Mouse (Mus musculus) brain, embryonic 18.5 days (tissue): ENCODE measurements around the gene Pde4d.
A peak's percentile ranks its signal among the peaks of the same experiment; 100 is the strongest.

Source experiments
- DNase-seq: peaks from one replicate; pipeline ENCODE4 v3.0.0-alpha.2; 2012; ENCODE audit warnings: low read depth, low spot score

Gene Pde4d

GRCm38 (mm10) chr13:108981144-108981543, 531.4 kb downstream of the Pde4d start:
- no peak for DNase-seq

GRCm38 (mm10) chr13:108998739-108999138, 549.0 kb downstream of the Pde4d start:
- no peak for DNase-seq

DNA sequence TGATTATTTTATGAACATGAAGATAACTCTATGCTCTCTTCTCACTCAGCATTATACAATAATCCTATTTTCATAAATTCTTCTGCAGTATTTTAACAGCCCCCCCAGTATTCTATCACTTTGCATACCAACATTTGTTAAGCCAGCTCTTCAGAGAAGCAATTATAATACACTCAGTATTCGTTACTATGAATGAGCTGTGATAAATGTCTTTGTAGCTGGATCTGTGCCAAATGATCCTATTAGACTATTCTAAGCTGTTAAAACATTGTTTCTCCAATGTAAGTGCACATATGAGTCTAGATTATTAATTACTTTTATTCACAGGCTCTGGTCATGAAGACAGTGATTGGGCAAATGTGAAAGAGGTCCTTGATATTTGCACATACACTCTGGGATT, 575.0 kb downstream of the Pde4d start:
- DNase-seq = no peak

DNA sequence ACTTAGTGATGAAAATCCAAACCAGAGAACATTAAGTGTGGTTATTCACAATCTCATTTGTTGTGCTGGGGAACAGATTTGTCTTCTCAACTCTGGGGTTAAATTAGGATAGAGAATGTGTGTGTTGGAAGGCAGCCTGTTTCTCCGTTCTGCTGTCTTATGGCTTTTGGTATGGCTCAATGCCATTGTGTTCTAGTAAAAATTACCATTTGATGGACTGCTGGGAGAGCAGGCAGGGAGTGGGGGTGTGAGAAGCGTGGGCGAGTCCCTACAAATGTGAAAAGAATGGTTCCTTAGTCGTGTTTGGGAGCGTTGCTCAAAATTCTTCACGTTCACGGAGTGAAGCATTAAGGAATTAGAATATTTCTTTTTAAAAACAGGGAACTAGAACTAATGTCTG, 597.4 kb downstream of the Pde4d start:
- DNase-seq = no peak

DNA sequence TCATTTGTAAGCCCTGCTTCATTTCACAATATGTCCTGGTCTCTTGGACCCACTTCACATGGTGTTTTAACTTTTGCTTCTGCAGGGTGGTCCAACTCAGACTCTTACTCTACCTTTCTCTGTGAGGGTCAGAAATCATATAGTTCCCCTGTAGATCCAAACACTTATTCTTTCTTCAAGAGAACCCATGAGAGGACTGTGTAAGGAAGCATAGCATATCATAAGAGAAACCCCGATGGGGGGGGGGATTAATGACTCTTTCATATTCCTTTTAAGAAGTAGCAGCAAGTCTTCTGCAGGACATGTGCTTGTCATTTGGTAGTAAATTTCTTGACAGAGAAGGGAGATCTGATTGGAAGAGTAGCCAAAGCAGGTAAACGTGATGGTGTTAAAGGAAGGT, 603.1 kb downstream of the Pde4d start:
- DNase-seq = no peak

- DNase-seq = peak; percentile 81
Measured at GRCm38 (mm10) chr13:109053242-109054018, 603.7 kb downstream of the Pde4d start.

GRCm38 (mm10) chr13:109058045-109058444, 608.3 kb downstream of the Pde4d start:
- DNase-seq = no peak

GRCm38 (mm10) chr13:109066581-109067159, 616.9 kb downstream of the Pde4d start:
- no peak for DNase-seq

DNA sequence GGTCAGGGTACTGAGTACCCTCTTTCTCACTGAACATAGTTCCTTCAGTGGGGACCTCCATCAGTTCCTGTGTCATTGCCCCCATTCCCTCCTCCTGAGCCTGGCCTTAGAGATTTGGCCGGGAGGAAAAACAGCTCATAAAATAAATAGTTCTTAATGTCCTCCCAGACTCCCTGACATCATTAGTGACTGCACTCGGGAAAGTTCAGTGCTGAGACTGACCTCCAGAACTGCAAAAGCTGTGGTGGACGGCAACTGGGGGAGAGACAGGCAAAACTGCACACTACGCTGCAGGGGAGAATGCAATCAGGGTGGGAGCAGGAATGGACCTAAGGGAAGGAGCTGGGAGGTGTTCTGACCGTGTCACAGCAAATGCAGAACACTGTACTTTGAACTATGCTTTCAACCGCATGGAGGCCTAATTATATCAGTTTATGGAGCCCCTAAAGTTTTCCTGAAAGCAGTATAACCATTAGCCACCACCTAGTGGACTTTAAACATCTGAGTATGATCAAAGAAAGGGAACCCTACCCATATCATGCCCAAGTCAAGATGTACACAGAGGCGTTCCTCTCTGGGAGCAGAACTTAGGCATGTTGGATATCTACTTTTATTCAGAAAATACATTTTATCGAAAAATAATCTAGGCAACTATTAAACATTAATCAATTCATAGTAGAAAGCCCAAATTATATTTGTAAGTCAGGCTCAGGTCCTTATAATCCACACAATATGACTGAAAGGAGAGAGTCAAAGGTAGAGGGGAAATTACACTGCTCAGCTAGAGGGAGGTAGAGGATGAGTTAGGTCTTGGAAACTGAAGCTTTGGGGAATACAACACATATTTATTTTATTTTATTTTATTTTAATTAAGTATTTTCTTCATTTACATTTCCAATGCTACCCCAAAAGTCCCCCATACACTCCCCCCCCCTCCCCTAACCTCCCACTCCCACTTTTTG, 618.8 kb downstream of the Pde4d start:
- DNase-seq = no peak

GRCm38 (mm10) chr13:109073371-109073770, 623.6 kb downstream of the Pde4d start:
- DNase-seq = no peak

DNA sequence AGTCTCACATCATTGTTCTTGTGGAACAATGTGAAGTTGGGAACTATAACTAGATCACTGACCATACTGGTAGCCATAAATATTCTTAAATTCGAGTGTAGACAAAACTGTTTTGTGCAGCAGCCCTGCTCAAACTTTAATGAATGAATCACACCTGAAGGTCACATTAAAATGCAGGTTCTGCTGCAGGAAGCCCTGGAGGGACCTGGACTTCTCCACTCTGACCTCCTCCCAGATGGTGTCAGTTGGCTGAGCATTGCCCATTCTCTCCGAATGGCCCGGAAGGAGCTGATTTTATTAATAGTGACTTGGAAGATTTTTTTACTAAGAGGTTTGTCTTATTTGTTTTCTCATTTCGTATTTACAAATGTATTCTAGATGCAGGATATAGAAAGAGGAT, 624.3 kb downstream of the Pde4d start:
- no peak for DNase-seq

DNA sequence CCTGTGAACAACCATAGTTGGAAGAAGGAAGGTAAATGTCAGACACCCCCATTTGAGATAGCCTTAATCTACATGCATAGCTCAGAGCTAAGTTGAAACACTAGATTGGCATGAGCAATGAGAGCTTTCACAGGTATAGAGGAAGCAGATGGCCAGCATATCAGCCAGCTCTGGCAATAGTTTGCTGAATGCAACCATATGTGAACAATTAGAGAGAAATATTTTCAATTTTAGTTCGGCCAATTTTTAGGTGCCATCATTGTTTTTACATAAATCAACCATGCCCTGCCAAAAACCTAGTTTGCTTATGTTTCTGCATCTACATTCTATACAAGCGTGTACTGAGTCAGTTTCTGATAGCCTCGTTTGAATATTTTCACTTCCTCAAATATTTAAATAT, 642.9 kb downstream of the Pde4d start:
- DNase-seq = no peak

DNA sequence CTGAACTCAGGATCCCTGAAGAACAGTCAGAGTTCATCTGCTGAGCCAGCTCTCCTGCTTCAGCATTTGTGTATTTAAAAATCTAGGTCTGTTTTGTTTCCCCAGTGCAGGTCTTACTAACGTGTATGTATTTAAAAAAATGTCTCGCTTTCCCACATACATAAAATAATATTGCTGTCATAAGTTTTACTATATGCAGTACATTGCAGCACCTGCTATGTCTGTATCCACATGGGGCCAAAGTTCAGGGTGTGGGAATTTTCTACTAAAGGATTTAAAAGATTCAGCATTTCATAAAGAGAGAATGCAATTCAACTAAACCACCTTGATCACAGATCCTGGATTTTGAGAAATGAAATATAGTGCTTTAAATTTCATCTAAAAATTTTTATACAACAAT, 646.9 kb downstream of the Pde4d start:
- no peak for DNase-seq

GRCm38 (mm10) chr13:109116004-109116341, 666.2 kb downstream of the Pde4d start:
- no peak for DNase-seq

GRCm38 (mm10) chr13:109116342-109117201, 666.8 kb downstream of the Pde4d start:
- no peak for DNase-seq

- no peak for DNase-seq
Measured at GRCm38 (mm10) chr13:109117210-109117791, 667.6 kb downstream of the Pde4d start.

- no peak for DNase-seq
Measured at GRCm38 (mm10) chr13:109118296-109118800, 668.6 kb downstream of the Pde4d start.

GRCm38 (mm10) chr13:109121867-109122266, 672.1 kb downstream of the Pde4d start:
- no peak for DNase-seq

DNA sequence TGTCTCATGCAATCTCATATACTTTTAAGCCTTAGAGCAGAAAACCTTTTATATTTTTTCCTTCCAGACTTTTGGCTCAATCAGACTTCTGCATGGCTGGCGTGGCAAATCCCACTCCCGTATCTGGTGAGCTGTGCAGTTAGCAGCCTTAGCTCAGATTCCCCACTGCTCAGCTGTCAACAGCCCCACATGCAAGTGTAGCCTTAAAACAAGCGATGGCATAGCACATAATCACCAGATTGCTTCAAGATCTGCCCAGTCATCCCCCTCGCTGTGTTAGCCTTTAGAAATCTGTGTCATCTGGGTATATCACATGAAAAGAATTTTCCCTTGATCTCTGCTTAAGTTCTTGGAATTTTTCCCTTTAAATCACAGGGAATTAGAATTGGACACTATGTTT, 686.7 kb downstream of the Pde4d start:
- DNase-seq = no peak

GRCm38 (mm10) chr13:109158703-109159102, 709.0 kb downstream of the Pde4d start:
- no peak for DNase-seq
